Mouse (Mus musculus) myocyte (in vitro differentiated cells): Measurements from ENCODE around the gene Kirrel3.

Experiments used
- CEBPB ChIP-seq: IDR thresholded peaks from 2 replicates; pipeline ENCODE4 v1.6.1; 2011; ENCODE audit warnings: mild to moderate bottlenecking, moderate library complexity; ENCODE audit not compliant: poor library complexity, insufficient read depth, severe bottlenecking
- TCF12 ChIP-seq: IDR thresholded peaks from one replicate; pipeline ENCODE4 v1.6.1; 2011; ENCODE audit warnings: mild to moderate bottlenecking, control low read depth; ENCODE audit not compliant: poor library complexity, insufficient read depth, severe bottlenecking

DNA sequence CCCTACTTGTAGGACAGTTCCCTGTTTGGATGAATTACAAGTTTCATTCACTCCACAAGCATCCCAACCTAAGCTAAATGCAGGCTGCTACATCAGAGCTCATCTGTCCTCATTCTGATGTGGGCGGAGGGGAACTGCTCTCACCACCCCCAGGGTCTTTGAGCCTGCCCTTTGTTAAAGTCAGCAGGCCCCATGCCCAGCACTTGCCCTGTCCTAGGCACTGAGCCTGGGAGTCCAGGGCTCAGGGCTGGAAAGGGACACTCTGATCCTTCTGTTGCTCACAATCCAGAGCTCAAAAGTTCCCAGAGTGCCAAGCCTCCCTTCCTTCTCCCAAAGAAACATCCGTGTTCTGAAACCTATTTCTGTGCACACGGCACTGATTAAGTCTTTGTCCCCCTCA, 422.3 kb downstream of the Kirrel3 start:
- TF ChIP-seq TCF12 (no peak), CEBPB (no peak)
